Mouse (Mus musculus) cerebellum, postnatal 25 days (tissue): ENCODE measurements around the gene Smarca4.

Source experiments
- DNase-seq, 2 experiments: peaks; one replicate each; pipeline ENCODE4 v3.0.0; 2021; ENCODE audit warnings: mixed read lengths in 2 of 2

Smarca4 gene

DNA sequence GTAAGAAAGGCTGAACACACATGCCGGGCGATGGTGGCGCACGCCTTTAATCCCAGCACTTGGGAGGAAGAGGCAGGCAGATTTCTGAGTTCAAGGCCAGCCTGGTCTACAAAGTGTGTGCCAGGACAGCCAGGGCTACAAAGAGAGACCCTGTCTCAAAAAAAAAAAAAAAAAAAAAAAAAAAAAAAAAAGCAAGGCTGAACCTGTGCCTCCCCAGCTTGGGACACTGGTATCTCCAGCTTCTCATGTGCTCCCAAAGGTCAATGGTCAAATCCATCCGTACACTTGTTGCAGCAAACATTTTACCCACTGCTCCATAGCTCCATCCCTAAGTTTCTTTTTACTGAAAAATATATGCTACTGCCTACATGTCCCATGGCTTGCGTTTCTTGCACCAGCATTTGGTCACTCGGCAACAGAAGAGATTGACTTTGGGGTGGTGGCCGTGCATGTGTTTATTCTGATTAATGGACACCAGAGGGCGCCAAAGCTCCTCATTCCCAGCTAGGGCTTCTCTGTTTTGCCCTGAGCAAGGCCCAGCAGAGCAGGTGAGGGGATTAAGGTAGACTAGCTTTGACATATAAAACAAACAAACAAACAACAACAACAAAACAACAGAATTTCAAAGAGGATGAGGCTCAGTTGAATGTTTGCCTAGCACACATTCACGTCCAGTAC, 14.1 kb upstream of the Smarca4 start:
- DNase-seq = peak; percentile 77 to 82

DNA sequence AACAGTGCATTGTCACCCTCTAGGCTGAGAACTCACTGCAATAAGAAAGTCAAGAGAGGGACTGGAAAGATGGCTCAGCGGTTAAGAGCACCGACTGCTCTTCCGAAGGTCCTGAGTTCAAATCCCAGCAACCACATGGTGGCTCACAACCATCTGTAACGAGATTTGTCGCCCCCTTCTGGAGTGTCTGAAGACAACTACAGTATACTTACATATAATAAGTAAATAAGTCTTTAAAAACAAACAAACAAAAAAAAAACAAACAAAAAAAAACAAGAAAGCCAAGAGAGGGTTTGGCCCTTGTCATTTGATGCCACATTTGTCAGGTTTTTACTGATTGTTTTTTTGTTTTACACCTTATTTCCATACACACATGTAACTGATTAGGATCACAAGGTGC, 11.8 kb upstream of the Smarca4 start:
- DNase-seq = no peak

DNA sequence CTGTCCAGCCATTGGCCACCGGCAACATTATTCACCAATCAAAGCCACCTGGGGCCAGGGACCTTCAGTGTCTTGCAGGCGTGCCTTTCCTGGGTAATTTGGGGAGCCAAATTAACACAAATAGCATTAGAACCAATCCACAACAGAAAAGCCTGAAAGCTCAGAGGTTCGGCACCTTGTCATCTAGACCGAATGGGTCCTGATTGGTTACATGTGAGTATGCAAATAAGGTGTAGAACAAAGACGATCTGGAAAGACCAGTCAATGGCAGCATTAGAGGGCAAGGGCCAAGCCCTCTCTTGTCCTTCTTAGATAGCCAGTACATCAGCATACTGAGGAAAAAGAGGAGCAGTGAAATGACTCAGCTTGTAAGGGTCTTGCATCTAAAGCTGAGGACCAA, 10.1 kb upstream of the Smarca4 start:
- no peak for DNase-seq

DNA sequence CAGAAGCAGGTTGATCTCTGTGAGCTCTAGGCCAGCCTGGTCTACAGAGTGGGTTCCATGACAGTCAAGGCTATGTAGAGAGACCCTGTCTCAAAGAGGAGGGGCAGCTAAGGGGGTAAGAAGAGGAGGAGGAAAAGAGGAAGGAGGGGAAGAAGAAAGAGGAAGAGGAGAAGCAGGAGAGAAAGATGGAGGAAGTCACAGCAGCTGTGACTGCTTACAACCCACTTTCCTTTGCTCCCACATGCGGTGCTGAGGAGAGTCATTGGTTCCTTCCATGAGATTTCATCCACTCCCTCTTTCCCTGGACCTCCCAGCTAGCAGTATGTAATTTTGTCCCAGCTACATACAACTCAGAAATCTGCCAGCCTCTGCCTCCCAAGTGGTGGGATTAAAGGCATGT, 9.3 kb upstream of the Smarca4 start:
- DNase-seq = no peak

DNA sequence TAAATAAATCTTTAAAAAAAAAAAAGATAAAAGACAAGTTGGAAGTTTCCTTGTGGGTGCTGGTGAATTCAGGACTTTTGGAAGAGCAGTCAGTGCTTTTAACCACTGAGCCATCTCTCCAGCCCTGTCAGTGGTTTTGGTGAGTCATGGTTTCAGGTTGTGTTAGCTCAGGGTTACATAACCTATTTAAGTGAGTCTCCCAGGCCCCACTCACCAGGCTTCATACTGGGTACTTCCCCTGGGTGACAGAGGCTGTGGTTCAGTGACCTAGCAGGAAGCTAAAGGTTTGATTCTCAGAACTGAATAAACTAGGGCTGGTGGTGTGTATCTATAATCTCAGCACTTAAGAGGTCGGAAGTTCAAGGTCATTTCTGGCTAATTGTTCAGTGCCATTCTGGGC, 6.1 kb upstream of the Smarca4 start:
- no peak for DNase-seq

GRCm38 (mm10) chr9:21614864-21615616, 929 bp upstream of the Smarca4 start:
- no peak for DNase-seq

- DNase-seq = peak; percentile 93 to 95
Observed at GRCm38 (mm10) chr9:21616232-21616781, 338 bp downstream of the Smarca4 start.

GRCm38 (mm10) chr9:21617066-21617465, 1.1 kb downstream of the Smarca4 start:
- DNase-seq = peak; percentile 40 to 44

- DNase-seq = no peak
Observed at GRCm38 (mm10) chr9:21620229-21620628, 4.3 kb downstream of the Smarca4 start.

DNA sequence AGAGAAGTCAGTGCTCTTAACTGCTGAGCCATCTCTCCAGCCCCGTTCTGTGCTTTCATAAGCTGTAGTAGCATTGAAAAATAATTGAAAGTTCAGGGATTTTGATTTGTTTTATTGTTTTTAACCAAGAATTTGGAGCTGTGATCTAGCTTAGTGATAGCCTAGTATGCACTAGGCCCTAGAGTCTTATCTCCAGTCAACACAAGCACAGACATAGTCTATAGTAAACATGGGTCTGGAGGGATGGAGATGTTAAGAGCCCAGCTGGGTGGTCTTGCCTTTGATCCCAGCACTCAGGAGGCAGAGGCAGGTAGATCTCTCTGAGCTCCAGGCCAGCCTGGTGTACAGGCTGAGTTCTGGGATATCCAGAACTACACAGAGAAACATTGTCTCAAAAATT, 6.7 kb downstream of the Smarca4 start:
- DNase-seq = no peak

DNA sequence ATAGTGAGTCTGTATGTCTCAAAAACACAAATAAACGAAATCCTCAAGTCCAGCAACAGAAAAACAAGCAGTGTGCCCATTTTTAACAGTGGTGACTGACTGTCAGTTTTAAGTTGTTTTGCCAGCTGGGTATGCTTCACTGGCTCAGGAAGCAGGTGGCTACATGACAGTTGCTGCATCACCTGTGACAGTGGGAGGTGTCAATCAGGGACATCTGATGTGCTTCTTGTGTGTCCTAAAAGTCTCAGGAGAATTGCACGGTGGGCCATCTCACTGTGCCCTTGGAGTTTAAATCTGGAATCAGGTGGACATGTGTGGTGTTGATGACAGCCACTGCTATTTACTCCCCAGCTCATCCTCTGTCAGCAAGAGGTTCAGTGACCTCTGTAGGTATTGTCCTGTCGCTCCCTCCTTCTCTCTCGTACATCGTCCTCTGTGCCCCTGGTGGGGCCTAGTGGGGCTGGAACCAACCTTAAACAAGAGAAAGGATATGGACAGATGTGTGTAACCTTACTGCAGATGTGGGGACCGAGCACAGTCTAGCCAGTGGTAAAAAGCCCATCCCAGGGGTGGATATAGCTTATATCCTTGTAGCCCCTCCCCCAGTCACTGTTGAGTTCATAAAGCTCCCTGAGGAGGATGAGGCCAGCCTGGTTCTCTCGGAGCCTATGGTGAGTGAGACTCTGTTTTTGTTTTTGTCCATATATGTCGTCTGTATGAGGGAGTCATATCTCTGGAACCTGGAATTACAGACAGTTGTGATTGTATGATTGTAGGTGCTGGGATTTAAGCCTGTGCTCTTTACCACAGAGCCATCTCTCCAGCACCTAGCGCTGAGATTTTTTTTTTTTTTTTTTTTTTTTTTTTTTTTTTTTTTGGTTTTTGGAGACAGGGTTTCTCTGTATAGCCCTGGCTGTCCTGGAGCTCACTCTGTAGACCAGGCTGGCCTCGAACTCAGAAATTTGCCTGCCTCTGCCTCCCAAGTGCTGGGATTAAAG, 9.7 kb downstream of the Smarca4 start:
- no peak for DNase-seq

DNA sequence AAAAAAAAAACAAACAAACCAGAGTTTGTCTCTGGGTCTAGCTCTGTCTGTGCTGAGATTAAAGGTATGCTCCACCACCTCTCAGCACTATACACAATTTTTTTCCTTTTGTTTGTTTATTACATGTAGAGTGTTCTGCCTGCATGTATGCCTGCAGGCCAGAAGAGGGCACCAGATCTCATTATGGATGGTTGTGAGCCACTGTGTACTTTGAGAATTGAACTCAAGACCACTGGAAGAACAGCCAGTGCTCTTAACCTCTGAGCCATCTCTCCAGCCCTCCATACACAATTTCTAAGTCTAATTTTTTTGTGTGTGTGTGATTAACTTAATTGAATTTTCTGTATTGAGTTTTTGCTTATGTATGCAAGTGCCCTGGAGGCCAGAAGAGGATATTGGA, 10.6 kb downstream of the Smarca4 start:
- no peak for DNase-seq

GRCm38 (mm10) chr9:21627145-21627795, 11.3 kb downstream of the Smarca4 start:
- DNase-seq = no peak

DNA sequence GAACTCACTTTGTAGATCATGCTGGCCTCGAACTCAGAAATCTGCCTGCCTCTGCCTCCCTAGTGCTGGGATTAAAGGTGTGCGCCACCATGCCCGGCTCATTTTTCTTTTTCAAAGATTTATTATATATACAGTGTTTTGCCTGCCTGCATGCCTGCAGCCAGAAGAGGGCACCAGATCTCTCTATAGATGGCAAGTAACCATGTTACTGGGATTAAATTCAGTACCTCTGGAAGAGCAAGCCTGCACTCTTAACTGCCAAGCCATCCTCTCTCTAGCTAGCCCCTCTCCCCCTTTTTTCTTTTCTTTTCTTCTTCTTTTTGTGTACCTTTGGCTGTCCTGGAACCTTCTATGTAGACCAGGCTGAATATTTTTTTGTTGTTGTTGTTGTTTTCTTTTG, 14.7 kb downstream of the Smarca4 start:
- DNase-seq = peak; percentile 60 to 79

DNA sequence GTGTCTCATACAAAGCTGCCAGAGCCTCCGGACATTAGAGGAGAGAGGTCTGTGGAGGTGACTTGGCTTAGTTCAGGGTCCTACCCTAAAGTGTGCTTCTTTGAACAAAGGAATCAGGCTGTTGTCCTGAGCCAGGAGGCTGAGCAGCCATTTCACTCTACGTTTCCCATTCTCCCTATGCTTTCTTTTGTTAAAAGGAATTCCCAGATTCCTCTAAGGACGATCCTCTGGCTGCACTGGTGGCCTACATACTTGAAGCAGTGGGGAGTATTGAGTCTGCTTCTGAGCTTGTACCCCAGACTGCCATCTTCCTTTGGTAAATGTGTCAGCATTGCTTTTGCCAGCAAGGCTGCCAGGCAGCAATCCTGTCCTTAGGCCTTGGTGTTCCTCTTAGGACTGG, 17.1 kb downstream of the Smarca4 start:
- DNase-seq = no peak

GRCm38 (mm10) chr9:21635639-21636038, 19.7 kb downstream of the Smarca4 start:
- peak; percentile 48 to 69 for DNase-seq

DNA sequence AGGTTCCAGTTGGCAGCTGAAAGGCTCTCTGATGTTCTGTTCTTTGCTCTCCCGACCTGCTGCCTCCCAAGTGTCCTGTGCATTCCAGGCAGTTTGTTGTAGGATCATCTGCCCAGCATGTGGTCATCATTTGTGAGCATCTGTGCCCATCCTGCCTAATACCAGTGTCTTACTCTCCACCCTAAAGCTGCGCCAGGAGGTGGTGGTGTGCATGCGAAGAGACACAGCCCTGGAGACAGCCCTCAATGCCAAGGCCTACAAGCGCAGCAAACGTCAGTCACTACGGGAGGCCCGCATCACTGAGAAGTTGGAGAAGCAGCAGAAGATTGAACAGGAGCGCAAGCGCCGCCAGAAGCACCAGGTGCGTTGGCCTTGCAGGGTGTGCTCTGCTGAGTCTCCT, 23.1 kb downstream of the Smarca4 start:
- DNase-seq = peak; percentile 63 to 67

DNA sequence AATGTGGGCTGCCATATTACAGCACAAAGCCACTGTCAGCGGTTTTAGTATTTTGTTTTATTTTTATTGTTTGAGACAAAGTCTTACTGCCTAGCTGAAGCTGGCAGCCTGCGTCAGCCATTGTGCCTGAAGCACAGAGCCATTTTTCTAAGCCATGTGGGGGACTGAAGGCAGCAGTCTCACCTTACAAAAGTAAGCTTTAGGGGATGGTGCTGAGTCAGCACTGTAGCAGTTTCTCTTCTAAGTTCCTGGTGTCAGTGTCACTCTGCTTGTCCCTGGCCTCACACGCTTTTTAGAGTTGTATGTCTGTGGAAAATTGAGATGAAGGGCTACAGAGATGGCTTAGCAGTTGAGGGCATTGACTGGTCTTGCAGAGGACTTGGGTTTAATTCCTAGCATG, 30.4 kb downstream of the Smarca4 start:
- no peak for DNase-seq

GRCm38 (mm10) chr9:21647721-21648120, 31.8 kb downstream of the Smarca4 start:
- no peak for DNase-seq

GRCm38 (mm10) chr9:21652263-21652662, 36.3 kb downstream of the Smarca4 start:
- DNase-seq = no peak

GRCm38 (mm10) chr9:21653253-21653652, 37.3 kb downstream of the Smarca4 start:
- no peak for DNase-seq

DNA sequence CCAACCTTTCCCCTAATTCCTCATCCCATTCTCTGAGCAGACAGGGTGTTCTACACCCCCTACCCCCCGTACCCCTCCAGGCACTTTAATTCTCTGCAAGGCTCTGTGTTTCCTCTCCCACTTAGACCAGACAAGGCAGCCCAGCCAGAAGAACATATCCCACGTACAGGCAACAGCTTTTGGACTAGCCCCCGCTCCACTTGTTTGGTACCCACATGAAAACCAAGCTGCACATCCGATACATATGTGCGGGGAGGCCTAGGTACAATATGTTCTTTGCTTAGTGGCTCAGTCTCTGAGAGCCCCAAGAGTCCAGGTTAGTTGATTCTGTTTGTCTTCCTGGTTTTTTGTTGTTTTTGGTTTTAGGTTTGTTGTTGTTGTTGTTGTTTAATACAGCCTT, 46.1 kb downstream of the Smarca4 start:
- no peak for DNase-seq
